Mouse (Mus musculus): ENCODE data around the gene Fmnl2. TPM values are rescaled to one million over a fixed set of nuclear protein-coding genes. Genes with fewer than 3 reads are reported as not detected.

The Fmnl2 gene
- total RNA-seq, 2 experiments from 2014 or later, result 4.4 to 5.7 TPM

DNA sequence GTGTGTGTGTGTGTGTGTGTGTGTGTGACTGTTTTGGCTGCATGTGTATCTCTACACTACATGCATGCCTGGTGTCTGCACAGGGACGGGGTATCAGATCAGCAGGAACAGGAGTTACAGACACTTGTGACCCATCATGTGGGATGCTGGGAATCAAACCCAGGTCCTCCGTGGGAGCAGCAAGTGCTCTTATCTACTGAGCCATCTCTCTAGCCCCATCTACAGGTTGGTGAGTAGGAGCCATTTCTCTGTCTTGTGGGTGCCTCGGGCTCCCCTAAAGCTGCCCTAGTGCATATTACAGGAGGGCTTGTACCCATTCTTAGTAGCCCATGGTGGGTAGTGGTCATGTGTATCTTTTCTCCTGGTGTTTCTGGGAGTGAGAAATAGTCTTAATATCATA, 90.7 kb downstream of the Fmnl2 start:
- ATAC-seq (replicated peaks; ENCODE audit: poor library complexity, severe bottlenecking), result no peak

DNA sequence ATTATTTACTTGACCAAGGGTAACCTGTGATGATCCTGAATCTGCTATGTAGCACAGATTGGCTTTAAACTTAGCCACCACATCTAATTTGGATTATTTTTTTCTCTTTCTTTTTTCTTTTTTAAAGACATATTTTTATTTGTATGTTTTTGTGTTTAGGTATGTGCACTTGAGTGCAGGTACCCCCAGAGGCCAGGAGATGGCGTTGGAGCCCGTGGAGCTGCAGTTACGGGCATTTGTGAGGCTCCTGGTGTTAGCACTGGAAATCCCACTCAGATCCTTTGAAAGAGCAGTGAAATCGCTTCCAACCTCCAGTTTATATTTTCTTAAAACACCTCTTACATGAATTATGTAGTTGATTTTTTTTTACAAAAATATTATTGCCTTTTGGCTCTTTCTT, 91.9 kb downstream of the Fmnl2 start:
- no peak for ATAC-seq (replicated peaks; ENCODE audit: poor library complexity, severe bottlenecking)

DNA sequence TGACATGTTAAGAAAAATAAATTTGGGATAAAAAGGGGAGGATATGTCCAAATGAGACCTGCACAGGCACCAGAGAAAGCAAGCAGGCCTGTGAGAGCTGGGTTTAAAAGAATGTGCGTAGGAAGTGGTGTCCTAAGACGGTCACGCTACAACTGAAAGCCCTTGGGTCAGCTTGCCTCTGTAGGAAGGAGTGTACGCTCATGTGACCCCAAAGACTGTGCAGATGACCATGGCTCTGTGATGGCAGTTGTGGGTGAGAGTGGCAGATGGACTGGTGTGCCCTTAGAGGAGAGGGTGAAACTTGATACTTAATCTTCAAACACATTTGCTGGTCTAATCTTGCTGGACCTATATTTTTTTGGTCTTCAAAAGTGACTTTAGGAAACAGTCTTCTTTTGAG, 92.6 kb downstream of the Fmnl2 start:
- no peak for ATAC-seq (replicated peaks; ENCODE audit: poor library complexity, severe bottlenecking)

DNA sequence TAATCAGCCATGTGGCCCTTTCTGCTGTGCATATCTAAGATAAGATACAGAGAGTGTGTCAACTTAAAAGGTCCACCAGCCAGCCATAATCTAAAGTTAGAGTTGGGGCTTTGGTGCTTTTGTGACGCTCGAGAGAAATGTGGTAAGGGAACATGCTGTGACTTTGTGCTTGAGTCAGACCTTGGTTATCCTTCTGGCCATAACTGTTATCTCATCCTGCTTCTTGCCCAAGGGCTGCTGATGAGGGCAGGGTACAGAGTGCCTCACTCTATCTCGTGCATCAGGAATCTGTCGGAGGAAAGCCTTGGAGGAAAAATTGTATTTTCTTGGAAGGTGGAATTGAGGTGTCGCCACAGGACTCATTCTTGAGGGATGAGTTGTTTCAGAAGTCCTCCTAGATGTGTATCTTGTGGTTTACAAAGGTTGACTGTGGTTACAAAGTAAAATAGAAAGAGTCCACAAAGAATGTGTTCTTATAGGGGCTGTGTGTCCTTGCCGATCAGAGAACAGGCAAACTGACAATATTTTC, 94.6 kb downstream of the Fmnl2 start:
- no peak for ATAC-seq (replicated peaks; ENCODE audit: poor library complexity, severe bottlenecking)

DNA sequence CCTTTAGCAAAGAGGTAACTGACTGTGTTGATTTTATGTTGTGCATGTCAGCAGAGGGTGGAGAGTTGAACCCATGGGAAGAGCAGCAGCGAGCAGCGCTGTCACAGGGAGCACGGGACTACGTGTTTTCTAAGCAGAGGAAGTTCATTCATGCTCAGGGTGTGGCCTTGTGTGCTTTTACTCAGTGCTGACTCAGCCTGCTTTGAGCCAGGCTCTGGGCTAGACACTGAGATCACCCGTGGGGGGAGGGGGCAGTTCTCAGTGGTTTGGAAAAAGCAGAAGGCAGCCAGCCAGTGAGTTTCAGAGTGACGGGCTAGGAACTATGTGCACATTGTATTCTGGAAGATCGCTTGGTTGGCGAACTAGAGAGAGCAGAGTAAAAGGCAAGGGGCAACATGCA, 97.4 kb downstream of the Fmnl2 start:
- ATAC-seq (replicated peaks; ENCODE audit: poor library complexity, severe bottlenecking), result peak; percentile 95

DNA sequence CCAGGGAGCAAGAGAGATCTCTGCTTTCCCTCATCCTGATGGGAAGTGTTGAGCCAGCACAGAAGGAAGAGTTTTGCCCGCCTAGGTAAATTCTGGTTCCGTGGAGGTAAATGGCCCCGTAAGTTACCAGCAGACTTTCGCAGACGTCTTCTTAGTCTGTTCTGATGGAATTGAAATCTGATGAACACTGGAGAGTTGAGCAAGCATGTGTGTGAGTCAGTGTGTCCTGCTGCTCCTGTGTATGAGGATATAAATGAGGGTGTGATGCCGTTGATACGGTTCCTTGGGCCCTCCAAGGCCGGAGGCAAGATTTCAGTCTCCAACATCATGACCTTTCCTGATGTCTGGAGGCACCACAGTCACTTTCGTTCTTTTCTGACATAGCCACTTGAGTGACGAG, 98.2 kb downstream of the Fmnl2 start:
- ATAC-seq (replicated peaks; ENCODE audit: poor library complexity, severe bottlenecking), result no peak

DNA sequence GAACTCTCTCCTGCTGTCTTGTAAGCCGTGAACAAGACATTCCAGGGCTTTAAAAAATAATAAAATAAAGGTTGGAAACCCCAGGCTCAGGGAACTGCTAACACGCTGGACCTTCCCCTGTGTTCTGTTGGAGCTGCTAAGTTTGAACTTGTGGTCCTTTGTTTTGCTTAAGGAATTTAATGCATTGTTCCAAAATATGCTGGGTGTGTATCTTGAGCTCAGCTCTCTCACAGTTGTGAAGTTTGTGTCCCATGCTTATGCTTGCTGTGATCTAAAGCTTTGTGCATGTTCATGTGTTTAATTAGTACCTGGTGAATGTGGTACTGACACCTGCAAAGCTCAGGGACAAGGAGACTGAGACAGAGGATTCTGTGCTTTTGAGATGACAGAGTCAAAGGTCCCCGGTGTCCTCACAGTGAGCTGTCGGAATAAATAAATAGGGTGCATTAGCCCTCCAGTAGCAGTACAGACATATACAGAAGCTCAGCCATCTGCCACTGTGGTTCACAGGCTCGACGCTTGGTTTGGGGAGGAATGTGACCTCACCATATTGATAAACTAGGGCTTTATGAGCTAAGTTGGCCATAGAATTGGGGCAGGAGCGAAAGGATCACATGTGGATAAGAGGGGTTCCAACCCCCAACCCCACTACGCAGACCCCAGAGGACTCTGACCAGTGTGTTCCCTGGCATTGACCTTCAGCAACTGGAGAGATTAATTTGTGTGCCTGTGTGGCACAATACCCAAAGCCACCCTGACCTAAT, 100.3 kb downstream of the Fmnl2 start:
- ATAC-seq (replicated peaks; ENCODE audit: poor library complexity, severe bottlenecking), result no peak

DNA sequence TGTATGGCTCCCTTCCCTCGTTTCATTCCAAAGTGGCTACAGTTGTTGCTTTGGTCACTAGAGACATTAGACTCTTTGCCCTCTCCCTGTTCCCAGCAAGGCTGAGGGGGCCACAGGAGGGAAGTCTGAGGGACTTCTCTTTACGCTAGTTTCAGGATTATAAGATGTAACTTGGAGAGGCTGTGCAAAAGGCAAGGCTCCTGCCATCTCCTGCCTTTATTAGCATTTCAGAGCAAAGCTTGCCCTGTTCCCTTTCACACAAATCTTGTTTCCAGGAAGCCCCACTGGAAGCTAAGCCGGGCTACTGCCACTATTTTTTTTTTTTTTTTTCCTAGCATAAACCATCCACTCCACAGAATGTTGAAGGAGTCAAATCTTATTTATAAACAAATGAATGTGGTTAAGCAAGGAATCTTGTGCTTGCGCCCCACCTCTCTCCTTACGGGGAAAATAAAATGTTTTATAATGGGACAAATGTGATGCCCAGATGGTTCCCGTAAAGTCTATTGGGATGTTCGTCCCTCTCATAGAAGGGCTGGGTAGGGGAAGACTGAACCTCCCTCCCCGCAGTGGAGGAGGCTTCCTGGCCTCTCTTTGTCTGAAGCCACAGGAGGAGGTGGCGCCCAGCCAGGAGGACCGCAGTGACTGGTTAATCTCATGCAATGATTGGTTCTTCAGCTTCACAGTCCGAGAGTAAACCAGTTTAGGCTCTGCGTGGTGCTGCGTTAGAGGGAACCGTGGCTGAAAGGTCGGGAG, 101.1 kb downstream of the Fmnl2 start:
- ATAC-seq (replicated peaks; ENCODE audit: poor library complexity, severe bottlenecking), result peak; percentile 28

DNA sequence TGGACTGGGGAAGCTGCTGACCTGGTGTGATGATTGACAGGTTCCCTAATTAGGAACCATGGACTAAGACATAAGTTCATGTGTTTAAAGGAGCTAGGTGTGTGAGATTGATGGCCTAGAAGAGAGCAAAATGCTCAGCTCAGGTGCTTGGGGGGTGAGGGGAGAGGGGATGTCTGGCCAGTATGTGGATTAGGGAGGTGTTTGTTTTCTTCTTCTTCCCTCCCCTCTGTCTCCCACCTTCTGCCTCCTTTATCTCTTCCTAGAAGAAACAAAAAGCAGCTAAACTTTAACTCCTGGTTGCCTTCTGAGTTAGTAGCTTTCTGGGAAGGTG, 101.6 kb downstream of the Fmnl2 start:
- no peak for ATAC-seq (replicated peaks; ENCODE audit: poor library complexity, severe bottlenecking)

DNA sequence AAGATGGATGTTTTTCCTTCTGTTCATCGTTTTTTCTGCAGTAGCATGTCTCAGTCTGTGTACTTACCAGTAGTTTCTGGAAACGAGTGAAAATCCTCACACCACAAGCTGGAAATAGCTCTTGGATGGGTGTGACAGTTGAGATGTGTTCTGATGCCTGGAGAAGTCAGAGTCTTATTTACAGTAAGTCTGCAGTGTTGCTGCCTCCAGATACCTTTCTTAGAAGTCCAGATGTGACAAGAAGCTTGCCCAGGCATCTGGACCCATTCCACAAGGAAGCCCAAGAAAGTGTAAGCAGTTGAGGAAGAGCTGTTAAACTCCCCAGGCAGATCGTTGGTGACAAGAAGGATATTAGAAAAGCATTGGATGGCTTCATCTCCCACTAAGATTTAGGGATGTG, 102.3 kb downstream of the Fmnl2 start:
- no peak for ATAC-seq (replicated peaks; ENCODE audit: poor library complexity, severe bottlenecking)

DNA sequence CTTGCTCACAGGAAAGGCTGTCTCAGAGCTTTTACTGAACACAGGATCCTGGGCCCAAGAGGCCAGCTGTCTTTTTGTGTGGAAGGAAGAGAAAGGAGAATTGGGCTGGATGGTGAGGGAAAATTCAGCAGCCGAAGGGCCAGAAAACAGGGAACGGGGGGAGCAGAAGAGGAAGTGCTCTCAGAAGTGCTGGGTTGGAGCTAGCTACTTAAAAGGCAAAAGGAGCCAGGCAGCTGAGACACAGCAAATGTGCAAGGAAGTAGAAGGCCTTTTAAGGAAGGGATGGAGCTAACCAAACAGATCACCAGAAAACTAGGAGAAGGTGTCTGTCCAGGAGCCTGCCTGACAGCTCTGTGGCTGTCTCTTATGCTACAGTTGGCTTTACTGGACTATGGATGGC, 103.0 kb downstream of the Fmnl2 start:
- ATAC-seq (replicated peaks; ENCODE audit: poor library complexity, severe bottlenecking), result peak; percentile 41

DNA sequence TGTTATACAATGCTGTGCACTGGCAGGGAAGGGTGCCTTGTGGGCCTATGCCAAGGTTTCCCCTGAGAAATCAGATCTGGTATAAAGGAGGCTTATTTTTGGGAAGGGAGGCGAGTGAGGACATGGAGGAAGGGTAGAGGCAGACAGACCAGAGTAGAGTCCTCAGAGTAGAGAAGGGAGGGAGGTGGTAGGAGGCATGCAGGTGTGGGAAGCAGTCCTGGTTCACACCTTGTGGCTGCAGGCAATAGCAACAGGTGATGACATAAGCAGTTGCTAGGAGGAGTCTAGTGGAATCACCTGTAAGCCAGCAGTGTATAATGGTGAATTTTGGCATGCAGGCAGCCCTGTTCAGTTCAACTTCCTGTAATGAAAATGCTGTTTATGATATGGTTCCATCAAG, 105.8 kb downstream of the Fmnl2 start:
- no peak for ATAC-seq (replicated peaks; ENCODE audit: poor library complexity, severe bottlenecking)

DNA sequence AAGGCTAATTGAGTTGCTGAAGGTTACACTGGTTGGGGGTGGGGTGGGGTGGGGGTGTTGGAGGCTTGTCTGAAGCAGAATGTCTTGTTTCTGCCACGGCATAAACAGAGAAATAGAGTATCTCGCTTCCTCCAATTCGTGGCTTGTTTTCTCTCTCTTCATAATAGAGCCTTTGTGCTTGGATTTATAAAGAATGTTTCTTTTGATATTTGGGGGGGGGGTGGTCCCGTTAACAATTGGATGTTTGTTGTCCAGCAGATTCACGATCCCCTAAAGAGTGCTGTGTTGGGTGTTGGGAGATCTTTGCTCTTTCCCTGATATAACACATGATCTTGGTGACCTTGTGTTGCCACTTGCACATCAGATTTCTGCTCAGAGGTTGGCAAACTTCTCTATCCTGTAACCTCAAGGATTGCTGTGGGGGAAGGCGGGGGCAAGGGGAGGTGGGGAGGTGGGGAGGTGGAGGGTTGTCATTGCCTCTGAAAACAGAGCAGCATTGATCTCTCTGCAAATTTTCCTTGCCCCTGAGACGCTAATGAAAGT, 106.8 kb downstream of the Fmnl2 start:
- no peak for ATAC-seq (replicated peaks; ENCODE audit: poor library complexity, severe bottlenecking)

DNA sequence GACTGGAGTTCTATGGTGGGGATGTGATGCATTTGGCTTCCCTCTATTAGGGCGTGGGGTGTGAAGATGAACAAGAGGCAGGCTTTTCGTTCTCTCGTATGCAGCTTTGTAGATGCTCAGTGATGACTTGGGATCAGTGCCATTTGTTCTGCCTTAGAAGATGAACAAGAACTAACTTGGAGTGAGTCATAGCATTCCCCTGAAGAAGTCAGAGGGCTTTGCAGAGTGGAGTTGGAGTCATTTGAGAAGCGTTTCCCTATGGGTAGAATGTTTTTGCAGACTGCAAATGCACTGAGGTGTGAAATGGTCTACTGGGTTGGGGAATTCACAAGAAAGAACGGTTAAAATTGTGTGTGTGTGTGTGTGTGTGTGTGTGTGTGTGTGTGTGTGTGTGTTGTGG, 108.6 kb downstream of the Fmnl2 start:
- ATAC-seq (replicated peaks; ENCODE audit: poor library complexity, severe bottlenecking), result no peak

DNA sequence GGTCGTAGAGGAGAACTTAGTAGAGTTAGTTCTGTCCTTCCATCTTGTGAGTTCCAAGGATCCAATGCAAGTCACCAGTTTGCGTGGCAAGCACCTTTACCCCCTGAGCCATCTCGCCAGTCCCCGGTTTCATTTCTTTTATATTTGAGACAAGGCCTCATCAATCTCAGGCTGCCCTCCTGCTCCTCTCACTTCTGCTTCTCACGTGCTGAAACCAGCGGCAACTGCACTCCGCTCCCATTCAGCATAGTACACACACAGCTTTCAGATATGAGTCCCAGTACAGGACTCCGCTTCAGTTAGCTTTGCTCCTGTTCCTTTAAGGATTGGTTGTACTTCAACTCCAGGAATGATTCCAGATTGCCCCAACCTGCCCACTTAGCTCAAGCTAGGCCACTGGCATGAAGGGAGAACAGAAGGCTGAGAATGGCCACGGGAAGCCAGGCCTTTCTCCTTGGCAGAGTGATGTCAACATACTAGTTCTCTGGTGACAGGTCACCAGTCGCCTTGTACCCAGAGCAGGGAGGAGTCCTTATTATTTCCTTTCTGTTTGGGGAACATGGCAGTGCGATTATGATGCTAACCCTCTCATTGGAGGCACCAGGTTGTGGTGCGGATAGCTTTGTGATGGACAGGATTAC, 109.3 kb downstream of the Fmnl2 start:
- peak; percentile 67 for ATAC-seq (replicated peaks; ENCODE audit: poor library complexity, severe bottlenecking)

DNA sequence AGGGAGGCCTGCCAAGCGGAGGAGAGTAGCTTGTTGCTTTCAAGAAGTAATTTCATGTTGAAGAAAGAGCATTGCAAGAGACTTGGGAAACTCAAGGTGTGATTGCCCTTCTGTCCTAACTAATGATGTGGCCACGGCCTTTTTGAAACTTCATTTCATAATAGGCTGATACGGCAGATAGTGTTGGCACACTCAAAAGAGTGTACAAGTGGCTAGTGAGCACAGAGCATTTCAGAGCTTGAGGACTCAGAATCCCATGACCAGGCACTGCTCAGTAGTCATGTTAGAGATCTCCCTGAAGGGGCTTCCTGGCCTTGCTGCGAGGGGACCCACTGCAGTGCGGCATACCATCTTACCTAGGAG, 109.8 kb downstream of the Fmnl2 start:
- peak; percentile 18 for ATAC-seq (replicated peaks; ENCODE audit: poor library complexity, severe bottlenecking)

DNA sequence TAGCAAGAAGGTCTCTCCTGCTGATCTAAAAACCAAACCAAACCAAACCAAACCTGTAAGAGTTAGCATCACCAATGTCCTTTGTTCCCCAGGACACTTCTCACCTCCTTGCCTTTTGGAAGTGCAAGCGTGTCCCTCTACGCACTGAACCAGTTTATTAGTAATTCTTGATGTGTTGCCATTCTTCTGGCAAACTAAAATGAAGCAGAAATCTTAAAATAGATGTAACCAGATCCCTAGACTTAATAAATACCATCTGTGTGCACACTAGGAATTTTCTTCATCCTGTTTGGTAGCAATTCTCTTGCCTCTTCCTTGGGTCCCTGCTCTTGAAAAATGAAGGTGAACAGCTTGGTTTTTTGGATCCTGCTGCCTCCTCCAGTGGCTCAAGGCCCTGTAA, 111.2 kb downstream of the Fmnl2 start:
- no peak for ATAC-seq (replicated peaks; ENCODE audit: poor library complexity, severe bottlenecking)

DNA sequence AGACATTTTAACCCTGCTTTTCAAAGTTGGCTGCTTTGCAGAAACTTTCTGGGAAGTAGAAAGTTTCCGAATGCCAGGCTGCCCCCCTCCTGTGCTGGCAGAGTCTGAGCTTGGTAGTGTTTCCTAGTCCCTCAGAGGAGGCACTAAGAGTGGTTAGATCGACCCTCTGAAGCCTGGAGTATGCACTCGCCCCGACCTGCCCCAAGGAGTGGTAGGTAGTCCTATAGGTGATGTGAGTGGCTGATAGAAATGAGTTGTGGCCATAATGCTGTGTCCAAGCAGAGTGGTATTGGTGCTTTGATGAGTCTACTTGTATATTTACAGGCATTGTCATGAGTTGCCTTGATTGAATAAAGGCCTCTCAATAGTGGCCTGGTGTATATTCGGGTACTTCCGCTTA, 116.4 kb downstream of the Fmnl2 start:
- no peak for ATAC-seq (replicated peaks; ENCODE audit: poor library complexity, severe bottlenecking)

DNA sequence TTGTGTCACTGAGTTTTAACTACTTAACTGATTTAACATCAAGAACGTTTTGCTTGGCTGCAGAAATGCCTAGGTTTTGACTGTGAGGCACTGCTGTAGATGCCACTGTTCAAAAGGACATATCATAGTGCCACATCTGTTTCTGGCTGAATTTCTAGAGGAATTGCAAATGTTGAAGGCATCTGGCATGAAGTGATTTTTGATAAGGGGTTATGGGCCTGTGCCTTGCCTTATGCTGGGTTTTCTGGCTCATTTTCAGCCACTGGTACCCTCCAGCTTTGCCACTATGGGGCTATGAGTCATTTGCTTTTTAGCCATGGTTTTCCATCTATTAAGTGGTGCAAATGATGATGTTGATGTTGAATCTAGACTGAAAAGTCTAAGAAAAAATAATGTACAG, 117.1 kb downstream of the Fmnl2 start:
- no peak for ATAC-seq (replicated peaks; ENCODE audit: poor library complexity, severe bottlenecking)

DNA sequence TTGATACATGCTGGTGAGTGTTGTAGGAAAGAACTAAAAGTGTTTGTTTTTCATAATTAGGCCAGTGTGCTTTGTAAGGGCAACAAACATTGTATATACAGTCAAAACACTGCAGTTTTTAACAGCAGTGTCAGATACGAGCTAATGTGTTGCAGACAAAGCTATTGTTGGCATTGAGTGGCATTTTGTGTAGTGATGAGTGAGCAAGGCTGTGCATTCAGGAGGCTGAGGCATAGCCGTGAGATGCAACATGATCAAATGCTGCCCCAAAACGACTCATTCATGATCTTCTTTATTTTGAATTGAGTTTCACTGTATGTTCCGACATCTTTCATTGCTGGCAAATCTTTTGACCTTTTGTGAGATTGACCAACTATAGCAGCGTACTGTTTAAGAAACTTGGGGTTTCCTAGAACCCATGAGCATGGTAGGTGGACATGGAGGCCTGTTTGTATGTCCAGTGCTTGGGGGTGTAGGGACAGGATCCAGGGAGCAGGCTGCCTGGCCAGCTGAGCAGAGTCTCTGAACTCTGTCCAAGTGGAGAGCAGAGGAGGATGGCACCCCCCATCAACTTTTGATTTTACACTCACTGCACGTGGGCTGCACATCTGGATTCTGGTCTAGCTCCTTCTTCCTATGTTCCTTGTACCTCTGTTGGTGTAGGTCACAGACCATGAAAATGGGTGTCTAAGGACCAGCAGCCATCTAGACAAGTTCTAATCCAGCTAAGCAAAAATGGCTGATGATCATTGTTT, 120.4 kb downstream of the Fmnl2 start:
- no peak for ATAC-seq (replicated peaks; ENCODE audit: poor library complexity, severe bottlenecking)

DNA sequence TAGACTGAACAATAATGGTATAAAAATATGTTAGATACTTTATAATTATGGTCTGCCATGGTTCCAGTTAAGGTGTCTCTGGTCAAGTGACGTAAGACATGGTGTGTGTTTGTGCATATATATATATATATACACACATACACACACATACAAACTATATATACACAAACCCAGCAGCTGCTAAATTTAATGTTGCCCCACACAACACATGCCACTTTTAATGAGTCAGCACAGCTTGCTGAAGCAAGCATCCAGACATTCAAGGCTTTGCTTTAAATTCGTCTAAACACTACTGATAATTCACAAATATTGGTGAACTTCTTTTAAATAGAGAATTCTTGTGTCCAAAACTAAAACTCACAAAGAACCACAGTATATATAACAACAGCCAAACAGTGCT, 121.1 kb downstream of the Fmnl2 start:
- ATAC-seq (replicated peaks; ENCODE audit: poor library complexity, severe bottlenecking), result no peak

Data from granulocyte monocyte progenitor cell, adult 5-6 weeks (primary cell).